Mouse (Mus musculus) cerebellum, adult 2 months (tissue): Measurements from ENCODE around the gene Dlgap1. TPM values are rescaled to one million over a fixed set of nuclear protein-coding genes. Genes with fewer than 3 reads are reported as not detected.
"Not testable (repeated sequence)": the region's sequence is repeated elsewhere in the genome, so short reads cannot be mapped to it uniquely, and the experiment has no call there.

Experiments
- DNase-seq, 2 experiments: peaks; one replicate each; pipeline ENCODE4 v3.0.0; 2021
- H3K27ac ChIP-seq: fragments of 200-500 bp; 2 replicates; pipeline ENCODE4 v1.5.1; 2012; ENCODE audit warnings: low read length, control low read depth, inconsistent platforms; ENCODE audit not compliant: insufficient read depth
- H3K27me3 ChIP-seq: fragments of 200-500 bp; 2 replicates; pipeline ENCODE4 v1.6.1; 2012; ENCODE audit warnings: inconsistent platforms, mild to moderate bottlenecking, low read length, moderate library complexity; ENCODE audit not compliant: control insufficient read depth, insufficient read depth
- H3K4me1 ChIP-seq: fragments of 200-500 bp; 2 replicates; pipeline ENCODE4 v1.6.1; 2011; ENCODE audit warnings: low read length; ENCODE audit not compliant: control insufficient read depth, insufficient read depth
- H3K4me3 ChIP-seq: fragments of 200-500 bp; replicated peaks from 2 replicates; pipeline ENCODE3; 2011; ENCODE audit warnings: mild to moderate bottlenecking, low read depth, low read length, control low read depth; ENCODE audit not compliant: insufficient read depth
- CTCF ChIP-seq: fragments of 200-500 bp; IDR thresholded peaks from 2 replicates; pipeline ENCODE4 v1.5.1; 2011; ENCODE audit warnings: low read depth, mild to moderate bottlenecking, control low read depth, low read length, moderate library complexity, borderline replicate concordance; ENCODE audit not compliant: insufficient read depth
- POLR2A ChIP-seq: fragments of 200-500 bp; IDR thresholded peaks from 2 replicates; pipeline ENCODE4 v1.6.1; 2011; ENCODE audit warnings: low read length, control low read depth, borderline replicate concordance; ENCODE audit not compliant: insufficient read depth
- whole genome bisulfite sequencing: fragments of 180-500 bp; shearing (Covaris S2); methylation state at CpG from one replicate; pipeline ENCODE4 v1.1.7; 2018; 5-methylcytosine and 5-hydroxymethylcytosine counted together
- polyA plus RNA-seq: library from polyadenylated mRNA; depleted of rRNA; stranded (reverse); fragments of >200 nt; gene quantifications from 2 replicates; pipeline ENCODE4 v1.2.3, GENCODE M21; 2012

Gene Dlgap1
- polyA plus RNA-seq, 1 experiment: 172 TPM

- WGBS: 92% methylated on average over 8 of the region's 8 CpGs
- TF ChIP-seq CTCF (no peak), POLR2A (no peak)
- no peak overlapping the region for H3K27ac ChIP-seq
- no peaks in the 10 kb centered on the region for H3K4me1 ChIP-seq
- H3K27me3 ChIP-seq: no peaks in the 10 kb centered on the region
- DNase-seq: no peak
- H3K4me3 ChIP-seq: no peak overlapping the region
Observed at GRCm38 (mm10) chr17:70823083-70823482, 854.2 kb downstream of the Dlgap1 start.

- H3K4me3 ChIP-seq: no peak overlapping the region
- 69% methylated on average over 12 of the region's 12 CpGs for WGBS
Observed at GRCm38 (mm10) chr17:70826227-70826626, 857.4 kb downstream of the Dlgap1 start.

GRCm38 (mm10) chr17:70827463-70828179 is 858.7 kb downstream of the Dlgap1 start:
- not testable (repeated sequence) for H3K4me3 ChIP-seq, H3K4me1 ChIP-seq, H3K27me3 ChIP-seq, DNase-seq, H3K27ac ChIP-seq
- 85% methylated on average over 11 of the region's 11 CpGs for WGBS

More at GRCm38 (mm10) chr17:70826227-70826626, 857.4 kb downstream of the Dlgap1 start:
- TF ChIP-seq CTCF (no peak), POLR2A (no peak)
- H3K4me1 ChIP-seq: no peaks in the 10 kb centered on the region
- DNase-seq: no peak
- H3K27me3 ChIP-seq: no peaks in the 10 kb centered on the region
- no peak overlapping the region for H3K27ac ChIP-seq

GRCm38 (mm10) chr17:70828180-70828528 is 859.3 kb downstream of the Dlgap1 start:
- DNase-seq: no peak
- Histone ChIP-seq H3K27ac (no peak overlapping the region), H3K4me3 (no peak overlapping the region), H3K27me3 (no peaks in the 10 kb centered on the region), H3K4me1 (no peaks in the 10 kb centered on the region)
- TF ChIP-seq POLR2A (no peak), CTCF (no peak)
- 85% methylated on average over 4 of the region's 4 CpGs for WGBS

GRCm38 (mm10) chr17:70828569-70828968 is 859.7 kb downstream of the Dlgap1 start:
- DNase-seq: no peak
- Histone ChIP-seq H3K27ac (no peak overlapping the region), H3K27me3 (no peaks in the 10 kb centered on the region), H3K4me3 (no peak overlapping the region), H3K4me1 (no peaks in the 10 kb centered on the region)
- TF ChIP-seq POLR2A (no peak), CTCF (no peak)
- WGBS: 85% methylated on average over 2 of the region's 2 CpGs

GRCm38 (mm10) chr17:70829217-70829616 is 860.3 kb downstream of the Dlgap1 start:
- H3K4me3 ChIP-seq: no peak overlapping the region
- H3K27me3 ChIP-seq: no peaks in the 10 kb centered on the region
- no peak for DNase-seq
- 83% methylated on average over 6 of the region's 6 CpGs for WGBS
- H3K4me1 ChIP-seq: no peaks in the 10 kb centered on the region
- H3K27ac ChIP-seq: no peak overlapping the region
- TF ChIP-seq CTCF: no peak
- TF ChIP-seq POLR2A: no peak

GRCm38 (mm10) chr17:70829943-70830715 is 861.3 kb downstream of the Dlgap1 start:
- 86% methylated on average over 23 of the region's 23 CpGs for WGBS

GRCm38 (mm10) chr17:70831591-70831990 is 862.7 kb downstream of the Dlgap1 start:
- no peak for TF ChIP-seq CTCF
- TF ChIP-seq POLR2A: no peak
- WGBS: 94% methylated on average over 4 of the region's 4 CpGs
- no peaks in the 10 kb centered on the region for H3K4me1 ChIP-seq
- no peak overlapping the region for H3K4me3 ChIP-seq
- no peaks in the 10 kb centered on the region; the same call in 1 of the 2 replicates for H3K27me3 ChIP-seq
- DNase-seq: no peak
- no peak overlapping the region for H3K27ac ChIP-seq

More at GRCm38 (mm10) chr17:70829943-70830715, 861.3 kb downstream of the Dlgap1 start:
- Histone ChIP-seq H3K27me3 (no peaks in the 10 kb centered on the region; the same call in 1 of the 2 replicates), H3K4me1 (no peaks in the 10 kb centered on the region), H3K27ac (no peak overlapping the region), H3K4me3 (no peak overlapping the region)
- no peak for DNase-seq
- TF ChIP-seq POLR2A: no peak
- no peak for TF ChIP-seq CTCF

- TF ChIP-seq CTCF: no peak
- TF ChIP-seq POLR2A: no peak
- 83% methylated on average over 9 of the region's 9 CpGs for WGBS
- no peaks in the 10 kb centered on the region; the same call in 1 of the 2 replicates for H3K27me3 ChIP-seq
- no peak for DNase-seq
- no peak overlapping the region for H3K4me3 ChIP-seq
- no peaks in the 10 kb centered on the region for H3K4me1 ChIP-seq
- H3K27ac ChIP-seq: no peak overlapping the region
Observed at GRCm38 (mm10) chr17:70832544-70832943, 863.7 kb downstream of the Dlgap1 start.
